Mouse (Mus musculus) hindbrain, embryonic 10.5 days (tissue): ENCODE measurements around the gene Ankrd37. TPM values are rescaled to one million over a fixed set of nuclear protein-coding genes. Genes with fewer than 3 reads are reported as not detected.

Experiments used
- polyA plus RNA-seq: library from polyadenylated mRNA; unstranded; fragments of >200 nt; fragmentation: Nextera tagmentation; extraction: Ambion mirVana; gene quantifications from 2 replicates; pipeline ENCODE4 v1.2.1, GENCODE M21; 2016

Ankrd37 gene
- polyA plus RNA-seq, 1 experiment from 2014 or later = 19.0 TPM

Other genes starting within 250 kb of the Ankrd37 start
- gene Pdlim3, start 120.2 kb downstream of the Ankrd37 start, polyA plus RNA-seq = 1.0 and 2.8 TPM in 2 replicates
- not detected in 2 replicates for gene Ccdc110, start 71.1 kb downstream of the Ankrd37 start, polyA plus RNA-seq
- 3.8 and 4.5 TPM in 2 replicates for gene 1700029J07Rik, start 30.5 kb downstream of the Ankrd37 start, polyA plus RNA-seq
- gene Ufsp2, start 30.2 kb downstream of the Ankrd37 start, polyA plus RNA-seq = 49.0 and 60.8 TPM in 2 replicates
- gene Lrp2bp, start 6.4 kb downstream of the Ankrd37 start, polyA plus RNA-seq = 0.10 and 0.26 TPM in 2 replicates
- gene Cfap97, start 146.1 kb upstream of the Ankrd37 start, polyA plus RNA-seq = 14.9 and 19.8 TPM in 2 replicates
- gene Snx25, start 146.5 kb upstream of the Ankrd37 start, polyA plus RNA-seq = 2.9 and 4.1 TPM in 2 replicates
- 504 and 541 TPM in 2 replicates for gene Slc25a4, start 205.6 kb upstream of the Ankrd37 start, polyA plus RNA-seq